Mouse (Mus musculus) heart, adult 9 months (tissue): ENCODE data around the gene Maml3.

ENCODE experiments used
- DNase-seq, 2 experiments: peaks; one replicate each; pipeline ENCODE4 v3.0.0; 2022; ENCODE audit warnings: low spot score in 2 of 2

Maml3 gene

GRCm38 (mm10) chr3:51874252-51874651 is 230.6 kb downstream of the Maml3 start:
- no peak for DNase-seq

- DNase-seq, result no peak
These were observed 232.1 kb downstream of the Maml3 start for GRCm38 (mm10) chr3:51872771-51873170.

GRCm38 (mm10) chr3:51871346-51871745 is 233.5 kb downstream of the Maml3 start:
- no peak for DNase-seq

- DNase-seq, result no peak
These were observed 234.9 kb downstream of the Maml3 start for GRCm38 (mm10) chr3:51869980-51870379.

GRCm38 (mm10) chr3:51868857-51869256 is 236.0 kb downstream of the Maml3 start:
- peak in 1 of 2 experiments; percentile 11 for DNase-seq

GRCm38 (mm10) chr3:51866446-51866845 is 238.4 kb downstream of the Maml3 start:
- no peak for DNase-seq

- no peak for DNase-seq
These were observed 243.2 kb downstream of the Maml3 start for GRCm38 (mm10) chr3:51861631-51862030.

- no peak for DNase-seq
These were observed 244.4 kb downstream of the Maml3 start for GRCm38 (mm10) chr3:51860458-51860857.

GRCm38 (mm10) chr3:51859208-51859607 is 245.7 kb downstream of the Maml3 start:
- DNase-seq, result peak in 1 of 2 experiments; percentile 20

GRCm38 (mm10) chr3:51854152-51854551 is 250.7 kb downstream of the Maml3 start:
- no peak for DNase-seq

- no peak for DNase-seq
These were observed 251.3 kb downstream of the Maml3 start for GRCm38 (mm10) chr3:51853610-51854009.

GRCm38 (mm10) chr3:51852692-51853091 is 252.2 kb downstream of the Maml3 start:
- DNase-seq, result no peak

GRCm38 (mm10) chr3:51851596-51851995 is 253.3 kb downstream of the Maml3 start:
- no peak for DNase-seq

- no peak for DNase-seq
These were observed 255.4 kb downstream of the Maml3 start for GRCm38 (mm10) chr3:51849462-51849861.

GRCm38 (mm10) chr3:51847262-51847661 is 257.6 kb downstream of the Maml3 start:
- no peak for DNase-seq

- no peak for DNase-seq
These were observed 260.6 kb downstream of the Maml3 start for GRCm38 (mm10) chr3:51844255-51844654.

GRCm38 (mm10) chr3:51842140-51842539 is 262.7 kb downstream of the Maml3 start:
- DNase-seq, result no peak

GRCm38 (mm10) chr3:51841598-51841997 is 263.3 kb downstream of the Maml3 start:
- DNase-seq, result no peak

GRCm38 (mm10) chr3:51841177-51841576 is 263.7 kb downstream of the Maml3 start:
- DNase-seq, result no peak

- peak; percentile 6 to 9 for DNase-seq
These were observed 264.6 kb downstream of the Maml3 start for GRCm38 (mm10) chr3:51840095-51840805.

GRCm38 (mm10) chr3:51839353-51839715 is 265.5 kb downstream of the Maml3 start:
- no peak for DNase-seq

- DNase-seq, result no peak
These were observed 266.1 kb downstream of the Maml3 start for GRCm38 (mm10) chr3:51838696-51839352.

GRCm38 (mm10) chr3:51832985-51833384 is 271.9 kb downstream of the Maml3 start:
- no peak for DNase-seq
